Mouse (Mus musculus) forebrain, embryonic 11.5 days (tissue): ENCODE results near the gene Tbx6. TPM values are rescaled to one million over a fixed set of nuclear protein-coding genes. Genes with fewer than 3 reads are reported as not detected.

Source experiments
- ATAC-seq: fragments of 200-750 bp; cut with Nextera tagmentation; replicated peaks from 2 replicates; pipeline ENCODE4 v1.8.0; 2017; ENCODE audit warnings: moderate TSS enrichment; ENCODE audit not compliant: low FRiP score
- DNase-seq: peaks from one replicate; pipeline ENCODE4 v3.0.0-alpha.2; 2017; ENCODE audit warnings: low spot score
- H3K27ac ChIP-seq: fragments of 300-500 bp; sonication (generic); 2 replicates; pipeline ENCODE4 v1.5.1; 2014; ENCODE audit warnings: low read depth, low read length
- H3K27me3 ChIP-seq: fragments of 300-500 bp; sonication (generic); 2 replicates; pipeline ENCODE4 v1.6.1; 2014; ENCODE audit warnings: mild to moderate bottlenecking, low read length, mixed read lengths; ENCODE audit not compliant: control insufficient read depth, insufficient read depth
- H3K36me3 ChIP-seq: fragments of 300-500 bp; sonication (generic); 2 replicates; pipeline ENCODE4 v1.6.1; 2014; ENCODE audit warnings: mild to moderate bottlenecking, low read length, moderate library complexity, mixed read lengths; ENCODE audit not compliant: control insufficient read depth, insufficient read depth
- H3K4me1 ChIP-seq: fragments of 300-500 bp; sonication (generic); replicated peaks from 2 replicates; pipeline ENCODE4 v1.6.1; 2014; ENCODE audit warnings: low read length, mixed read lengths; ENCODE audit not compliant: control insufficient read depth, insufficient read depth
- H3K4me2 ChIP-seq: fragments of 300-500 bp; sonication (generic); 2 replicates; pipeline ENCODE4 v1.6.1; 2014; ENCODE audit warnings: low read depth, mild to moderate bottlenecking, low read length, moderate library complexity, mixed read lengths; ENCODE audit not compliant: severe bottlenecking
- H3K4me3 ChIP-seq: fragments of 300-500 bp; sonication (generic); 2 replicates; pipeline ENCODE4 v1.5.1; 2014; ENCODE audit warnings: low read depth, low read length
- H3K9ac ChIP-seq: fragments of 300-500 bp; sonication (generic); 2 replicates; pipeline ENCODE4 v1.6.1; 2014; ENCODE audit warnings: low read length
- H3K9me3 ChIP-seq: fragments of 300-500 bp; sonication (generic); 2 replicates; pipeline ENCODE4 v1.6.1; 2016; ENCODE audit warnings: low read length, mixed read lengths; ENCODE audit not compliant: control insufficient read depth
- WGBS: fragments of 180-500 bp; shearing (Covaris S2); extraction: QIAGEN DNeasy Blood & Tissue Kit; methylation state at CpG from one replicate; pipeline ENCODE4 v1.1.7; 2014; 5-methylcytosine and 5-hydroxymethylcytosine counted together
- polyA plus RNA-seq: library from polyadenylated mRNA; unstranded; fragments of >200 nt; fragmentation: Nextera tagmentation; extraction: Ambion mirVana; gene quantifications from 2 replicates; pipeline ENCODE4 v1.2.1, GENCODE M21; 2014

Tbx6 gene
- polyA plus RNA-seq, 1 experiment from 2014 or later: 0.28 TPM

- no peaks in the 10 kb centered on the region for H3K27me3 ChIP-seq
- H3K9me3 ChIP-seq: no peaks in the 10 kb centered on the region
- 85% methylated on average over 6 of the region's 6 CpGs for WGBS
- H3K36me3 ChIP-seq: no peaks in the 10 kb centered on the region
- no peak overlapping the region for H3K9ac ChIP-seq
- DNase-seq (no peak), ATAC-seq (no peak)
- no peak overlapping the region for H3K4me2 ChIP-seq
- no peak overlapping the region for H3K4me3 ChIP-seq
- no peak overlapping the region for H3K27ac ChIP-seq
- H3K4me1 ChIP-seq: peaks cover 4% of the 10 kb centered on the region; the same call in 1 of the 2 replicates
Measured at GRCm38 (mm10) chr7:126761529-126762067, 19.7 kb upstream of the Tbx6 start.

GRCm38 (mm10) chr7:126762471-126763008 is 18.7 kb upstream of the Tbx6 start:
- Histone ChIP-seq H3K36me3 (no peaks in the 10 kb centered on the region), H3K27ac (no peak overlapping the region), H3K4me2 (no peak overlapping the region), H3K9me3 (no peaks in the 10 kb centered on the region), H3K27me3 (no peaks in the 10 kb centered on the region), H3K9ac (no peak overlapping the region), H3K4me1 (peaks cover 4% of the 10 kb centered on the region; the same call in 1 of the 2 replicates), H3K4me3 (no peak overlapping the region)
- 80% methylated on average over 17 of the region's 17 CpGs for WGBS
- DNase-seq (no peak), ATAC-seq (no peak)

- Histone ChIP-seq H3K27me3 (no peaks in the 10 kb centered on the region), H3K9me3 (no peaks in the 10 kb centered on the region), H3K4me3 (no peak overlapping the region), H3K4me2 (no peak overlapping the region), H3K9ac (no peak overlapping the region), H3K36me3 (no peaks in the 10 kb centered on the region; the same call in 1 of the 2 replicates), H3K4me1 (peaks cover 1% of the 10 kb centered on the region; the same call in 1 of the 2 replicates), H3K27ac (no peak overlapping the region)
- 94% methylated on average over 9 of the region's 9 CpGs for WGBS
- DNase-seq (no peak), ATAC-seq (no peak)
Measured at GRCm38 (mm10) chr7:126765540-126765939, 15.7 kb upstream of the Tbx6 start.

- Histone ChIP-seq H3K4me3 (no peak within 1 kb of the TSS), H3K4me1 (no peaks in the 10 kb centered on the region), H3K27me3 (no peaks in the 10 kb centered on the region), H3K9me3 (no peaks in the 10 kb centered on the region), H3K4me2 (no peak within 1 kb of the TSS), H3K27ac (no peak within 1 kb of the TSS), H3K36me3 (no peaks in the 10 kb centered on the region; the same call in 1 of the 2 replicates), H3K9ac (no peak within 1 kb of the TSS)
- DNase-seq: peak; percentile 46
- no peak for ATAC-seq
- WGBS: 95% methylated on average over 16 of the region's 16 CpGs
Measured at GRCm38 (mm10) chr7:126766201-126766600, 15.1 kb upstream of the Tbx6 start, which contains the start of gene Gdpd3. Gene Gdpd3, plus strand, starts transcription at chr7:126766334.

- Histone ChIP-seq H3K4me2 (no peak overlapping the region), H3K9ac (no peak overlapping the region), H3K4me3 (no peak overlapping the region), H3K27ac (no peak overlapping the region), H3K27me3 (no peaks in the 10 kb centered on the region), H3K36me3 (no peaks in the 10 kb centered on the region; the same call in 1 of the 2 replicates), H3K9me3 (no peaks in the 10 kb centered on the region), H3K4me1 (no peaks in the 10 kb centered on the region)
- DNase-seq: no peak
- 93% methylated on average over 8 of the region's 8 CpGs for WGBS
- no peak for ATAC-seq
Measured at GRCm38 (mm10) chr7:126767001-126767400, 14.3 kb upstream of the Tbx6 start.

GRCm38 (mm10) chr7:126770784-126771183 is 10.5 kb upstream of the Tbx6 start:
- ATAC-seq (no peak), DNase-seq (no peak)
- Histone ChIP-seq H3K27me3 (no peaks in the 10 kb centered on the region), H3K27ac (no peak overlapping the region), H3K4me3 (no peak overlapping the region), H3K4me2 (no peak overlapping the region), H3K9ac (no peak overlapping the region), H3K4me1 (no peaks in the 10 kb centered on the region), H3K36me3 (no peaks in the 10 kb centered on the region; the same call in 1 of the 2 replicates), H3K9me3 (no peaks in the 10 kb centered on the region)
- 86% methylated on average over 12 of the region's 12 CpGs for WGBS

- Histone ChIP-seq H3K27ac (no peak overlapping the region), H3K4me2 (no peak overlapping the region), H3K4me3 (no peak overlapping the region), H3K4me1 (peaks cover 13% of the 10 kb centered on the region; the same call in 1 of the 2 replicates), H3K9ac (no peak overlapping the region), H3K9me3 (no peaks in the 10 kb centered on the region), H3K27me3 (no peaks in the 10 kb centered on the region), H3K36me3 (no peaks in the 10 kb centered on the region; the same call in 1 of the 2 replicates)
- DNase-seq (no peak), ATAC-seq (no peak)
- 92% methylated on average over 2 of the region's 2 CpGs for WGBS
Measured at GRCm38 (mm10) chr7:126773351-126773750, 7.9 kb upstream of the Tbx6 start.

- no peaks in the 10 kb centered on the region for H3K27me3 ChIP-seq
- no peaks in the 10 kb centered on the region for H3K9me3 ChIP-seq
- peaks cover 13% of the 10 kb centered on the region; the same call in 1 of the 2 replicates for H3K4me1 ChIP-seq
- H3K9ac ChIP-seq: no peak overlapping the region
- H3K4me3 ChIP-seq: no peak overlapping the region
- H3K4me2 ChIP-seq: no peak overlapping the region
- no peaks in the 10 kb centered on the region; the same call in 1 of the 2 replicates for H3K36me3 ChIP-seq
- ATAC-seq (no peak), DNase-seq (no peak)
- 86% methylated on average over 2 of the region's 2 CpGs for WGBS
- H3K27ac ChIP-seq: no peak overlapping the region
Measured at GRCm38 (mm10) chr7:126774463-126774862, 6.8 kb upstream of the Tbx6 start.
